Mouse (Mus musculus) embryonic fibroblast, embryonic 13.5 days (primary cell): ENCODE measurements at regions not wholly inside any gene's neighbourhood (a gene's known extent, or its start where the extent isn't known, plus 50 kb on each side); places are given as distances from the start of the nearest gene placed in this dataset.
"Not testable (repeated sequence)": the region's sequence is repeated elsewhere in the genome, so short reads cannot be mapped to it uniquely, and the experiment has no call there.

ENCODE experiments used
- H3K27ac ChIP-seq: 2 replicates; pipeline ENCODE4 v1.5.1; 2012; ENCODE audit warnings: low read length, control low read depth, inconsistent platforms; ENCODE audit not compliant: insufficient read depth
- H3K4me1 ChIP-seq: 2 replicates; pipeline ENCODE4 v1.6.1; 2011; ENCODE audit warnings: low read length; ENCODE audit not compliant: control insufficient read depth, insufficient read depth
- H3K4me3 ChIP-seq: 2 replicates; pipeline ENCODE4 v1.5.1; 2011; ENCODE audit warnings: mild to moderate bottlenecking, control low read depth, low read length; ENCODE audit not compliant: insufficient read depth
- CTCF ChIP-seq: IDR thresholded peaks from 2 replicates; pipeline ENCODE4 v1.5.1; 2011; ENCODE audit warnings: mild to moderate bottlenecking, control low read depth, low read length, moderate library complexity, borderline replicate concordance; ENCODE audit not compliant: insufficient read depth
- POLR2A ChIP-seq: IDR thresholded peaks from 2 replicates; pipeline ENCODE4 v1.6.1; 2011; ENCODE audit warnings: low read depth, mild to moderate bottlenecking, control low read depth, low read length, moderate library complexity

DNA sequence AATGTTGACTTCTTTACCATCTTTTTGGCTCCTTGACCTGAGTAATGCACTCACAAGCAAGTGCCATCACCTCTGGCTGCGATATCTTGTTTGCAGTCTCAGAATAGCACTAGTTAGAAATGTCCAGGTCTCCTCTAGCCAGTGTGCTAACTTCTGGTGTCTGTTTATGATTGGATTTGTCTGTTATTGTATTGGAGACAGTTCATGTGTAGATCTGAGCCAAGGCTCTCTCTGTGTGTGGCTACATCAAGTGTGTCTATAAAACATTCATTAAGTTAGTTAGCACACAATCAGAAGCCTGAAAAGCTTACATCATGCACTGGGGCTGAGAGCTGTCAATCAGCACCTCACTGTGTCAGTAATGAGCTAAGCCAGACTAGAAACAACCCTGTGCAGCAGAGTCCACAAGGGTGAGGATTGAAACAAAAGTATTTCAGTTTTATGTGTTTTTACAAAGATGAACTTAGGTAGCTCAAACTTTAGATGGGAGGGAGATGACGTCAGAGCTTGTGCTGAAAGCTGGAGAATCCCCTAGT lies 214.5 kb downstream of the Fam76b start:
- TF ChIP-seq POLR2A = no peak
- no peak for TF ChIP-seq CTCF
- peaks cover 6% of the 10 kb centered on the region; the same call in 1 of the 2 replicates for H3K4me1 ChIP-seq
- no peak overlapping the region for H3K27ac ChIP-seq
- H3K4me3 ChIP-seq = no peak overlapping the region

DNA sequence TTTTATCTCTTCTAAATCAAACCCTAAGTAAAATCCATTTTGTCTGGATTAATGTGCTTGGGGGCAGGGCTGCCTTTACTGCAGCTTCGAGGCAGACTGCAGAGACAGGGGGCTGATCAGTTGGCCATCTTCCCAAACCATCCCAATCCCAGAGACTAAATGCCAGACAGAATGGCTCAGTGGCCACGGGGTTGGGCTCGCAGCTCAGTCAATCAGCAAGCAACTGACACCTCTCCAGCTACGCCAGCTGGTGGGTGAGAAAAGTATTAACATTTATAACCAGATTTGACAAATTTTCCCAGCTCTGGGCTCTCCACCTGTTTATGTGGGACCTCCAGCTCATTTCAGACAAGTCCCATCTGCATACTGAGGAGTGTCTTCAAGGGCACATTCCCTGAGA lies 220.7 kb downstream of the Fam76b start:
- Histone ChIP-seq H3K4me1 (peaks cover 6% of the 10 kb centered on the region; the same call in 1 of the 2 replicates), H3K27ac (no peak overlapping the region), H3K4me3 (no peak overlapping the region)
- no peak for TF ChIP-seq CTCF
- no peak for TF ChIP-seq POLR2A

DNA sequence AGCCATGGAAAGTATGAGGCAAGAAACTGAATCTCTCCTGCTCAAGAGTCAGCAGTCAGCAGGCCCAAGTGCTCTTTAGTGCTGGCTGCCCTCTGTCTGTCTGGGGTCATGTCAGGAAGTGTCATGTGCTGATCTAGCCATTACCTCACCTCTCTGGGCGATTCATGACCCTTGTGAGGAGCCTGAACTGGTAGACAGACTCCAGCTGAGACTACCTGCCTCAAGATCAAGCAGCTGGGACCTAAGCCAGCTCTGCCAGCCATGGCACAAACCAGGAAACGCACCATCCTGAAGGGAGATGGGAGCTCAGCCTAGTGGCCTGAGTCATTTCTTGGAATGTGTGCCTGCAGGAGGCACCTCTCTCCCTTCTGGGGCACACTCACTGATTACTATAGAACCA lies 221.2 kb upstream of the Sesn3 start:
- no peak overlapping the region for H3K4me3 ChIP-seq
- no peak overlapping the region for H3K27ac ChIP-seq
- TF ChIP-seq POLR2A (no peak), CTCF (no peak)
- peaks cover 17% of the 10 kb centered on the region for H3K4me1 ChIP-seq

DNA sequence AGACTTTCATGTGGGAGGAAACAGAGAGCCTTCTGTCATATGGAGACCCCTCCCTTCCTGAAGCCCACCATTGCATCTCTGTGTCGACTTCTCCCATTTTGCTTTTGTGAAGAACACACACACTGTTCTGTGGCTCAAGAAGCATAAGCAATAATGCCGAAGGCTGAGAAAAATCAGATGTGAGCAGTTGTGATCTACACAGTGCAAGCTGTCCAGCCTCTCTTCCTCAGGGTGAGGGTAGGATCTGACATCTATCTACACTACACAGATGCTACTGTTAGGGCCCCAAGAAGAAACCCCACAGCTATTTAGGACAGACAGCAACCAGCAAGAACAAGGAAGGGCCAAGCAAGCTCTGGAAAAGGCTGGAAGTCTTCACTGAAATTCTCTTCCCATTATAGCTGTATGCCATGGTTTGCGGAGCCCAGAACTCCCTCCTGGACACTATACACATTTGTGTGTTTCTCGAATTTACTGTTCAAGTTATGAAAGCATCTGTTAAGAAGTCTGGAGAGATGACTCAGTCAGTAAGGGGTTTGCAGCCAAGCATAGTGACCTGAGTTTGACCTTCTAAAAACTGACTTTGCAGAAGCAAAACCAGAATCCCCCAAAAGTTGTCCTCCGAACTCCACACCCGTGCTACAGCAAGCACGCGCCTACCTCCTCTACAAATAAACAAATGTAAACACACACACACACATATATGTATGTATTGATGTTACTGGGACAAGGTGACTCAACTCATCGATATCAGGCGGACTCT lies 218.3 kb upstream of the Sesn3 start:
- TF ChIP-seq POLR2A (no peak), CTCF (no peak)
- H3K27ac ChIP-seq = no peak overlapping the region
- H3K4me1 ChIP-seq = peaks cover 17% of the 10 kb centered on the region
- H3K4me3 ChIP-seq = no peak overlapping the region

DNA sequence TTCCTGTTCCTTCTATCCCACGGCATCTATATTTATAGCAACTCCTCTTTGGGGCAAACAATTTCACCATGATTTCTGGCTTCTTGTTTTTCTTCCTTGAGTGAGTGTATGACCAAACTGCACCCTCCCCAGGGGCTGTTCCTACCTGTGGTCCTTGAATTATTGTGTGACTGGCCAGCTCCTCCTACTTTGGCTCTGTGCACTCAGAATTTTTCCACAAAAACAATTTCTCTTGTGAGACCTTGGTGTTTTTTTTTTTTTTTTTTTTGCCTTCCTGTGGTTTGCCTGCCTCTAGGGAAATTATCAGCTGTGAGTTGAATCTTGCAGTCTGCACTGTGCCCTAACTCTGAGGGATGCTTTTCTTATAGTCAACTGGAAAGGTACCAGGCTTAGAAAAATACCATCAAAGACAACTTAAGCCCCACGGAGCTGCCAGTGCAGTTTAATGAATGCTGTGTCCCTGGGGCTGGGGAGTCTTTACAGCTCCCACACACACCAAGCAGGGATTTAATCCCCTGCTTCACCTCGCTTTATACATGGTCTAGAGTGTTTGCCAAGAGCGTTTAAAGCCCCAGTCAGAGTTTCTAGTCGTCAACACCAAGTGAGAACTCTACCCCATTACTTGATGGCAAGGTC lies 216.2 kb upstream of the Sesn3 start:
- Histone ChIP-seq H3K4me3 (no peak overlapping the region), H3K4me1 (peaks cover 15% of the 10 kb centered on the region), H3K27ac (0 out of 2 replicates have a peak overlapping the region, but pooled peaks have one; percentile 62)
- TF ChIP-seq CTCF = no peak
- no peak for TF ChIP-seq POLR2A

DNA sequence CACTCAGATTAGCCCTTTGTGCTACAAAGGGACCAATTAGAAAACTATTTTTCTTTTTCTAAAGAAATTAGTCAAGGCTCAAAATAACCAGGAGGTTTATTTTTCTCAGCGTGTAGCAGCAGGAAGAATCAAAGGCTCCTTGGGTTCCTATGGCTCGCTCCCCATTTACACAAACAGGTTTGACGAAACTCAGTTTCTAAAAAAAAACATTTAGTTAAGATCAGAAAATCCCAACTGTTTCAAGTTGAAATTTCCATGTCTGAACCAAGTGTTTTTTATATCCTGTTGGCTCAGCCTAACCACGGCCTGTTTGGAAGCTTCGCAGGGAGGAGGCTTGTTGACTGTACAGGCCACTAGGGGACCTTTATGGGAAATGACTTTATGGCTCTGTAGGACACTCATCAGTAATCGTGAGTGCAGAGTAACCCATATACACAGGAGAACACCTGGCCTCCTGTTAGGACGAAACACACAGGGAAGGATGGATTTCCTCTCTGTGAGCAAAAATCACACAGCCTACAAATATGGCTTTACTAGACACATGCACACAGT lies 215.6 kb upstream of the Sesn3 start:
- no peak for TF ChIP-seq CTCF
- no peak for TF ChIP-seq POLR2A
- 0 out of 2 replicates have a peak overlapping the region, but pooled peaks have one; percentile 62 for H3K27ac ChIP-seq
- H3K4me1 ChIP-seq = peaks cover 11% of the 10 kb centered on the region
- H3K4me3 ChIP-seq = no peak overlapping the region

DNA sequence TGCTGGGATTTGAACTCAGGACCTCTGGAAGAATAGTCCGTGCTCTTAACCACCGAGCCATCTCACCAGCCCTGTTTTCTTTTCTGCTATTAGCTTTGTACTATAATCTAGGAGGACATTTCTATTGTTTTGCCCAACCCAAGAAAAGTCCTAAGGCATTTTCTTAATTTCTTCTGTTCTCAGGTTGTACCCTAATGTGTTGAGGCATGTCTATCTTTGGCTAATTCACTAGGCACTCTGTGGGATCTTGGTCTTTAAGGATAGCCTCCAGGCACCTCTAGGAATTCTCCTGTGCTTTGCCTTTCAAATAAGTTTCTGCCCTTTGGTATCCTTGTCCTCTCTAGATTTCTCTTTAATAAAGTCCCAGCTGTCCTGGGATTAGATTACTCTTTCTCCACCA lies 214.6 kb upstream of the Sesn3 start:
- TF ChIP-seq CTCF (no peak), POLR2A (no peak)
- H3K4me1 ChIP-seq = peaks cover 11% of the 10 kb centered on the region
- no peak overlapping the region for H3K27ac ChIP-seq
- H3K4me3 ChIP-seq = no peak overlapping the region

DNA sequence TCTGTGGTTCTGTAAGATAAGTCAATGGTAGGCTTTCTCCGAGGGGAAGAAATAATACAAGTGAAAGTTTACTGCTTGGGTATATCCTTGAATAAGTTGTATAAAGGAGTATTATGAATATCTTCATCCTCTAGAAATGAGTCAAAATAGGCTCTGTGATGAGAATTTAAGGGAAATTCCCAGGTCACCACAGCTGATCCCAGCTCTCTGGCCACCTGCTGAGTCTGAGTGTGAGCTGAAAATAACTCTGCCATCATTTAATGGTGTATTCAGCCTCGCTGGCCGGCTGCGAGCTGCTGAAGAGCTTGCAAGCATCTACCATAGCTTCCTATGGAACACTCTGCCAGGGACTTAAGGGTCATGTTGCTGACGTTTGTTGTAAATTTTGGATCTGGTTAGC lies 213.5 kb upstream of the Sesn3 start:
- Histone ChIP-seq H3K4me3 (no peak overlapping the region), H3K27ac (no peak overlapping the region), H3K4me1 (peaks cover 6% of the 10 kb centered on the region)
- TF ChIP-seq CTCF (no peak), POLR2A (no peak)

DNA sequence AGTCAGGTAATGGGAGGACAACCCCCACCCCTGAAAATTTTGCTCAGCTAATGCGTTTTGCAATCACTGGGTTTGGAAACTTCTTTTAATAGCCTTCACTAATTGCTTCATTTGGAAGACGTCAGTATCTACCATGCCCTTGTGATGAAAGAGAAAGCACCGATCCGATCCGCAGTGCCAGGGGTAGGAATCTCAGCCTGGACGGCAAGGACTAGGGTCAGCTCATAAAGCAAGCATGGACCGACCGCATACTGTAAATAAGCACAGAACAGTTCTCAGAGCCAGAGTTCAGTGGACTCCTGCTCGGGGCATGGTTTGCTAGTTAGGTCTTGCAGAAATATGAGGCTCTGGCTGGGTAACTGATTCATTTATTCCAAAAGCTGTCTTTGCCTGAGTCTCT lies 213.0 kb upstream of the Sesn3 start:
- TF ChIP-seq CTCF = no peak
- Histone ChIP-seq H3K27ac (no peak overlapping the region), H3K4me1 (peaks cover 2% of the 10 kb centered on the region), H3K4me3 (no peak overlapping the region)

DNA sequence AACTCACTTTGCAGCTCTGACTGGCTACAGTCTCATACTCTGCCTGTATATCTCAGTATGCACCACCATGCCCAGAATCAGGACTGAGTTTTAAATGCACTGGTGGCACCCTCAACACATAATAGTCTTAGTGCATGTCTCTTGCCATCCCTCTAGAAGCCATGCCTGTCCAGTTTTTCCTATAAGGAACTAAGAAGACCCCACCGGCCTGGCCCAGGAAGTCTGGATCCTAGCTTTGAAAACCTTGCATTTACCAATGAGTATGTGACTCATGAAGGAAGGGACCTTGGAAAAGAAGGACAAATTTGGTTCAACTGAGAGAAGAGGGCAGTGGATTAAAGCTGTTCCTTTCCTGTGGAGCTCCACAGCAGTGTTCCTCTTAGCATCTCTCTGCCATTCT lies 212.2 kb upstream of the Sesn3 start:
- TF ChIP-seq POLR2A (no peak), CTCF (no peak)
- Histone ChIP-seq H3K4me3 (no peak overlapping the region), H3K4me1 (no peaks in the 10 kb centered on the region; the same call in 1 of the 2 replicates)

DNA sequence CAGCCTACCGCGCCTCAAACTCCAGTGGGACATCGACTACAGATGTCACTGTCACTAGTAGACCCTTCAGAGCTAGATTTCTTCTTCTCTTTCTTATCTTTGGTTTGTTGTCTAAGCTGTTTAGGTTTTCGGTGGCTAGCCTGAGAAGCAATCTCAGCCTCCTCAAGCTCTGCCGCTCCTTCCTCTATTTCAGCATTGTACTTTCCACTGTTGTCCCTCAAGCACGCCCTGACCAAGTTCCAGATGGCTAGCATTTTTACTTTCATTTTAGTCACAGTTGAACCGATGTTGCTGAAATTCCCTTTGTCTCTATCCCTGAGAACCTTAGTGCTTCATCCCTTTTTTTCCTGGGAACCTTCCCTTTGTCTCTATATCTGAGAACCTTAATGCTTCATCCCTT lies 208.1 kb upstream of the Sesn3 start:
- H3K4me3 ChIP-seq, H3K27ac ChIP-seq, H3K4me1 ChIP-seq: not testable (repeated sequence)

More for the DNA sequence above, 212.2 kb upstream of the Sesn3 start:
- H3K27ac ChIP-seq = no peak overlapping the region
